Mouse (Mus musculus): ENCODE results near the gene Chn2. TPM values are rescaled to one million over a fixed set of nuclear protein-coding genes. Genes with fewer than 3 reads are reported as not detected.

Chn2 gene
- polyA plus RNA-seq, 1 experiment from 2014 or later, result 5.4 TPM

DNA sequence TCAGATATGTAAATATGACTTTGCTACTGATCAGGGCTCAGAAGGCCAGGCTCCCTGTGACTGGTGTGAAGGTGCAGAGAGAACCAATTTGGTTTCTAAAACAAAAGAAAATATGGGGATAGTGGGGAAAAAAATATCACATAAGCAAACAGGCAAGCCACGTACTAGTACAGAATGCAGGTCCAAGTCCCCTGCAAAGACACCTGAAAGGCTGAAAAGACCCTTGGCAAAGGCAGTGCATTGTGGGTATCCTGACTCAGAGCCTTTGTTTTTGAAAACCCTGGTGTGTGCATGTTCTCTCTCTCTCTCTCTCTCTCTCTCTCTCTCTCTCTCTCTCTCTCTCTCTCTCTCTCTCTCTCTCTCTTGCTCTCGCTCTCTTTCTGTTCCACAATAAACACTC lies 80.1 kb downstream of the Chn2 start:
- 68% methylated on average over 2 of the region's 2 CpGs for WGBS
- H3K27ac ChIP-seq, result no peak overlapping the region
- peaks cover 5% of the 10 kb centered on the region; the same call in 1 of the 2 replicates for H3K4me1 ChIP-seq (replicated peaks)
- H3K9ac ChIP-seq, result no peak overlapping the region
- H3K27me3 ChIP-seq, result no peaks in the 10 kb centered on the region
- H3K4me3 ChIP-seq, result no peak overlapping the region
- no peak for ATAC-seq (replicated peaks; ENCODE audit: insufficient number of reproducible peaks, insufficient read depth, low FRiP score, low read depth)
- H3K36me3 ChIP-seq, result no peaks in the 10 kb centered on the region
- no peaks in the 10 kb centered on the region for H3K9me3 ChIP-seq (replicated peaks)
- H3K4me2 ChIP-seq, result no peak overlapping the region

DNA sequence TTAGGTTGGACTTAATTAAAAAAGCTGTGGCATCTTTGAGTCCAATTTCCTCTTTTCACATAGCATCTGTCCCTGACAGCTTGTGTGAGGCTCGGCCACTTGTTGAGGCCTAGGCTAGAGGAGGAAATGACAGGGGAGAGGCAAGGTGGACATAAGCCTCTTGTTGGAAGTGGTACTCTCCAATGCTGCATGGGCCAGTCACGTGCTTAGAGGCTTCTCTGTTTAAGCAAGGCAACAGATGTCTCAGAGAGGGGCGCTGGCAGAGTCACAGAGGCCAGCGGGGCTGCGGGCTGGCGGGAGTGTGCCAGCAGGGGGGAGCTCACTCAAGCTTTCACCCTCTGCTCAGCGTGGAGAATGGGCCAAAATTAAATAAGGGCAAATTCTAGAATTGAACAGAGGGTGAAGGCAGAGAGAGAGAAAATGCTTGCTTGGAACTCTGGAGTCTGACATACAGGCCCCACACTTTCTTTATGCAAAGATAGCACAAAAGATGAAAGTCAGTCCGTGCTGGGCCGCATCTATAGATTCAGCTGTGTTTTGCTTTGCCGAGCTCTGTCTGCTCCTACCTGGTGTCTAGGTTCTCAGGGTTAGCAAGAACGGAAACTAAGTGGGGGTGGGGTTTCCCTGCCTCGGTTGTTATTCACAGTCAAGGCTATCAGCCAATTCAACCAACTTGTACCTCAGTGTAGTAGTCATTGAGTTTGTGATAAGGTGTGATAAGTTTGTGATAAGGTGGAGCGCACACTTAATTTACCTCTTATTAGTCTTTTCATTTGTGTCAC lies 80.7 kb downstream of the Chn2 start:
- H3K9me3 ChIP-seq (replicated peaks), result no peaks in the 10 kb centered on the region
- WGBS, result 31% methylated on average over 13 of the region's 13 CpGs
- no peak overlapping the region for H3K4me3 ChIP-seq
- H3K27me3 ChIP-seq, result no peaks in the 10 kb centered on the region
- no peak for ATAC-seq (replicated peaks; ENCODE audit: insufficient number of reproducible peaks, insufficient read depth, low FRiP score, low read depth)
- H3K4me1 ChIP-seq (replicated peaks), result peaks cover 5% of the 10 kb centered on the region; the same call in 1 of the 2 replicates
- H3K36me3 ChIP-seq, result no peaks in the 10 kb centered on the region
- H3K4me2 ChIP-seq, result no peak overlapping the region
- no peak overlapping the region for H3K9ac ChIP-seq
- no peak overlapping the region for H3K27ac ChIP-seq

DNA sequence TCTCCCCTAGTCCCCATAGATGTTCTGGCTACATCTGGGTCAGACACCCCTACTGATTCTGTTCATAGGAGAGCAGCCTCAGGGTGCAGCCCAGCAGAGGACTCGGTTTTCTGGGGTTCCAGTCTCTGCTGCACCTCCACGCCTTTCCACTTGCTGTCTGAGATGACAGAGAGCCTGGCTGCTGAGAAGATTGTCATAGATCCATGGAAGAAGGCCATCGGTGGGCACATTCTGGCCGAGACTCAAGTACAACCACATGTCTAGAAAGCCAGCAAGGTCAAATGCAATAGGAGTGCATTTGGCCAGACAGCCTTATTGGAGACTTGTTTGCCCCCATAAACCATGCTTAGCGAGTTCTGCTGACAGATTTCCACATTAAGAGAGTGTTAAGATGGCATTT lies 81.5 kb downstream of the Chn2 start:
- no peaks in the 10 kb centered on the region for H3K9me3 ChIP-seq (replicated peaks)
- H3K4me1 ChIP-seq (replicated peaks), result peaks cover 5% of the 10 kb centered on the region; the same call in 1 of the 2 replicates
- ATAC-seq (replicated peaks; ENCODE audit: insufficient number of reproducible peaks, insufficient read depth, low FRiP score, low read depth), result no peak
- no peak overlapping the region for H3K4me3 ChIP-seq
- no peaks in the 10 kb centered on the region for H3K36me3 ChIP-seq
- no peak overlapping the region for H3K9ac ChIP-seq
- H3K27me3 ChIP-seq, result no peaks in the 10 kb centered on the region
- no peak overlapping the region for H3K4me2 ChIP-seq
- no peak overlapping the region for H3K27ac ChIP-seq
- WGBS, result 83% methylated on average over 5 of the region's 5 CpGs

DNA sequence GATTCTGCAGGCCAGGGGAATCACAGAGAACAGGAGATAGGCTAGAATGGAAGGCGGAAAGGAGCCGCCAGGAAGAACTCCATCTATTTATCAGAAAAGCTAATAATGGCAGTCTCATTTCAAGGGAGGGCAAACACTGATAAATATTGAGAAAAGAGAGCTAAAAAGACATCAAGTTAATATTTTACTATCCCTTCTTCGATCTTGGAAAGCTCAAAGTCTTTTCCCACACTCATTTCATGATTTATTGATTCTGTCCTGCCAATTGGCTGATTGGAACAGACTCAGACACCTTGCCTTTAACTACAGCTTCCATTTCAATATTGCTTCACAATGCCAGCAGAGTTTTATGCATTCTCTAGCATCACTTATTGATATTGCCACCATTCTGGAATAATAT lies 85.2 kb downstream of the Chn2 start:
- H3K4me3 ChIP-seq, result no peak overlapping the region
- no peaks in the 10 kb centered on the region for H3K9me3 ChIP-seq (replicated peaks)
- no peak for ATAC-seq (replicated peaks; ENCODE audit: insufficient number of reproducible peaks, insufficient read depth, low FRiP score, low read depth)
- 47% methylated on average over 3 of the region's 3 CpGs for WGBS
- no peak overlapping the region for H3K27ac ChIP-seq
- no peak overlapping the region for H3K9ac ChIP-seq
- no peaks in the 10 kb centered on the region for H3K27me3 ChIP-seq
- H3K36me3 ChIP-seq, result no peaks in the 10 kb centered on the region
- peaks cover 11% of the 10 kb centered on the region for H3K4me1 ChIP-seq (replicated peaks)
- H3K4me2 ChIP-seq, result no peak overlapping the region

GRCm38 (mm10) chr6:54125536-54125935 lies 86.2 kb downstream of the Chn2 start:
- WGBS, result 78% methylated on average over 5 of the region's 5 CpGs
- no peaks in the 10 kb centered on the region for H3K27me3 ChIP-seq
- H3K4me2 ChIP-seq, result no peak overlapping the region
- no peak for ATAC-seq (replicated peaks; ENCODE audit: insufficient number of reproducible peaks, insufficient read depth, low FRiP score, low read depth)
- no peaks in the 10 kb centered on the region for H3K9me3 ChIP-seq (replicated peaks)
- no peaks in the 10 kb centered on the region for H3K36me3 ChIP-seq
- no peak overlapping the region for H3K27ac ChIP-seq
- no peak overlapping the region for H3K4me3 ChIP-seq
- H3K4me1 ChIP-seq (replicated peaks), result peaks cover 6% of the 10 kb centered on the region
- no peak overlapping the region for H3K9ac ChIP-seq

GRCm38 (mm10) chr6:54126225-54126992 lies 87.1 kb downstream of the Chn2 start:
- Histone ChIP-seq H3K9ac (no peak overlapping the region), H3K4me1 (replicated peaks) (peaks cover 6% of the 10 kb centered on the region), H3K27me3 (no peaks in the 10 kb centered on the region), H3K4me2 (no peak overlapping the region), H3K36me3 (no peaks in the 10 kb centered on the region), H3K27ac (no peak overlapping the region), H3K9me3 (replicated peaks) (no peaks in the 10 kb centered on the region), H3K4me3 (no peak overlapping the region)
- no peak for ATAC-seq (replicated peaks; ENCODE audit: insufficient number of reproducible peaks, insufficient read depth, low FRiP score, low read depth)
- 77% methylated on average over 9 of the region's 9 CpGs for WGBS

DNA sequence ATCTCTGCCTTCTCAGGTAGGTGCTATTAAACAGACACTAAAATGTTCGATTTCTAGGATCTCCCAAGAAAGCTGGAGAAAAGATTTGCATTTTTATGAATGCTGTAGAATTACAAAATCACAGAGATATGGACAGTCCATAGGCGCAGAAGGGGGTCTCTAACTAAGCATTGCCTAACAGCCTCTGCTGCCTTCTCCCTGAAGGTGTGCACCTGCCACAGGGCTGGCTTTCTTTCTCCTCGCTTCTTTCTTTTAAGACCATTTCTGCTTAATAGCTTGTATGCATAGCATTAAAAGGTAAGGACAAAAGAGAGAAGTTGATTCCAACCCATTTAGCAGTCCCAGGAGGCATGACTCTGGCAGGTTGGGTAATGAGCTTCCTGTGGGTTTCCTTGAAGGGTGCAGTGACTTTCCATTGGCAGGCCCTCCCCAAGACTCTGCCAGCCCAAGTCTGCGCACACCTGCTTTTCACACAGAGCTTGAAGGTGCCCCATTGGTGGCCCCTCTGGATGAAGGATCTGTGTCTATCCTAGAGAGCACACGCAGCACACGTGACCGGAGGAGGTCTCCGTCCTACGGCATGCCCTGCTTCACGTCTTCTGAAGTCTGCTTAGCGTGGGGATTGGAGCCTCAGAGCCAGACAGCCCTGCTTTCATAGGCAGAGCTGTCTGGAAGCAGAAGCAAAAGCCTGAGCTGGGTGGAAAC lies 87.8 kb downstream of the Chn2 start:
- no peak overlapping the region for H3K4me3 ChIP-seq
- H3K9ac ChIP-seq, result no peak overlapping the region
- ATAC-seq (replicated peaks; ENCODE audit: insufficient number of reproducible peaks, insufficient read depth, low FRiP score, low read depth), result no peak
- H3K4me2 ChIP-seq, result peak overlapping the region; percentile 10; the same call in 1 of the 2 replicates
- no peaks in the 10 kb centered on the region for H3K27me3 ChIP-seq
- WGBS, result 79% methylated on average over 11 of the region's 11 CpGs
- no peaks in the 10 kb centered on the region for H3K36me3 ChIP-seq
- H3K9me3 ChIP-seq (replicated peaks), result no peaks in the 10 kb centered on the region
- H3K4me1 ChIP-seq (replicated peaks), result peaks cover 6% of the 10 kb centered on the region
- H3K27ac ChIP-seq, result no peak overlapping the region

GRCm38 (mm10) chr6:54128702-54129101 lies 89.3 kb downstream of the Chn2 start:
- ATAC-seq (replicated peaks; ENCODE audit: insufficient number of reproducible peaks, insufficient read depth, low FRiP score, low read depth), result no peak
- H3K27ac ChIP-seq, result no peak overlapping the region
- H3K4me3 ChIP-seq, result no peak overlapping the region
- H3K27me3 ChIP-seq, result no peaks in the 10 kb centered on the region
- 74% methylated on average over 1 of the region's 1 CpGs for WGBS
- no peaks in the 10 kb centered on the region for H3K36me3 ChIP-seq
- peaks cover 12% of the 10 kb centered on the region for H3K4me1 ChIP-seq (replicated peaks)
- H3K9ac ChIP-seq, result no peak overlapping the region
- H3K9me3 ChIP-seq (replicated peaks), result no peaks in the 10 kb centered on the region
- no peak overlapping the region for H3K4me2 ChIP-seq

- no peak overlapping the region for H3K4me3 ChIP-seq
- peaks cover 12% of the 10 kb centered on the region for H3K4me1 ChIP-seq (replicated peaks)
- H3K36me3 ChIP-seq, result no peaks in the 10 kb centered on the region
- no peaks in the 10 kb centered on the region for H3K27me3 ChIP-seq
- H3K9me3 ChIP-seq (replicated peaks), result no peaks in the 10 kb centered on the region
- no peak overlapping the region for H3K27ac ChIP-seq
- H3K9ac ChIP-seq, result no peak overlapping the region
- WGBS, result 72% methylated on average over 2 of the region's 2 CpGs
- no peak for ATAC-seq (replicated peaks; ENCODE audit: insufficient number of reproducible peaks, insufficient read depth, low FRiP score, low read depth)
- H3K4me2 ChIP-seq, result no peak overlapping the region
Measured at GRCm38 (mm10) chr6:54129570-54129969, 90.2 kb downstream of the Chn2 start.

- Histone ChIP-seq H3K4me2 (no peak overlapping the region), H3K4me1 (replicated peaks) (peaks cover 12% of the 10 kb centered on the region), H3K9me3 (replicated peaks) (no peaks in the 10 kb centered on the region), H3K27ac (no peak overlapping the region), H3K4me3 (no peak overlapping the region), H3K9ac (no peak overlapping the region), H3K27me3 (no peaks in the 10 kb centered on the region), H3K36me3 (no peaks in the 10 kb centered on the region)
- 75% methylated on average over 3 of the region's 3 CpGs for WGBS
- no peak for ATAC-seq (replicated peaks; ENCODE audit: insufficient number of reproducible peaks, insufficient read depth, low FRiP score, low read depth)
Measured at GRCm38 (mm10) chr6:54130881-54131280, 91.5 kb downstream of the Chn2 start.

DNA sequence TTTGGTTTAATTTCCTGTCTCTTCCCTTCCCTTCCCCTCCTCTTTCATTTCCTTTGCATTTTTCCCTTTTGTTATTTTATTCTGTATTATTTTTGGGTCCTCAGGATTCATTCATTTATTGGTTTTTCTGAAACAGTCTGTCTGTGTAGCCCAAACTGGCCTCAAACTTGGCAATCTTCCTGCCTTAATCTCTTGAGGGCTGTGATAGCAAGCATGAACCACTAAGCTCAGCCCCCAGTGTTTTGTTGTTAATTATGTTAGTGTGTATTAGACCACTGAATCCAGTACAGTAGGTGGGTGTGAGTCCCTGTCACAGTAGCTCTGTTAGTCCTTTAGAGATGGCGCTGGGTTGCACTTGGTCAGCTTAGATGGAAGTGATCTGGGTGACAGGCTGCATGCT lies 93.2 kb downstream of the Chn2 start:
- ATAC-seq (replicated peaks; ENCODE audit: insufficient number of reproducible peaks, insufficient read depth, low FRiP score, low read depth), result no peak
- Histone ChIP-seq H3K9ac (no peak overlapping the region), H3K27me3 (no peaks in the 10 kb centered on the region), H3K9me3 (replicated peaks) (no peaks in the 10 kb centered on the region), H3K4me3 (no peak overlapping the region), H3K4me2 (no peak overlapping the region), H3K36me3 (no peaks in the 10 kb centered on the region), H3K27ac (no peak overlapping the region), H3K4me1 (replicated peaks) (peaks cover 6% of the 10 kb centered on the region)
- 75% methylated on average over 1 of the region's 1 CpGs for WGBS
